Mouse (Mus musculus) liver, adult 2 months (tissue): ENCODE data around the gene Uqcrc2. TPM values are rescaled to one million over a fixed set of nuclear protein-coding genes. Genes with fewer than 3 reads are reported as not detected.

ENCODE experiments used
- DNase-seq: peaks from one replicate; pipeline ENCODE4 v3.0.0-alpha.2; 2011; ENCODE audit warnings: low read depth, low spot score; ENCODE audit errors: extremely low read depth
- H3K27ac ChIP-seq: fragments of 200-500 bp; replicated peaks from 2 replicates; pipeline ENCODE4 v1.5.1; 2012; ENCODE audit warnings: low read depth, mild to moderate bottlenecking, control low read depth, inconsistent platforms, low read length; ENCODE audit not compliant: insufficient read depth
- H3K27me3 ChIP-seq: fragments of 200-500 bp; 2 replicates; pipeline ENCODE4 v1.6.1; 2012; ENCODE audit warnings: mild to moderate bottlenecking, moderate library complexity, low read length, inconsistent platforms; ENCODE audit not compliant: control insufficient read depth, insufficient read depth
- H3K36me3 ChIP-seq: fragments of 200-500 bp; 2 replicates; pipeline ENCODE4 v1.6.1; 2012; ENCODE audit warnings: low read length, inconsistent platforms; ENCODE audit not compliant: control insufficient read depth, insufficient read depth
- H3K4me1 ChIP-seq: fragments of 200-500 bp; 2 replicates; pipeline ENCODE4 v1.6.1; 2011; ENCODE audit warnings: low read length; ENCODE audit not compliant: control insufficient read depth, insufficient read depth
- H3K4me3 ChIP-seq: fragments of 200-500 bp; 2 replicates; pipeline ENCODE4 v1.5.1; 2011; ENCODE audit warnings: low read depth, mild to moderate bottlenecking, control low read depth, low read length, moderate library complexity; ENCODE audit not compliant: insufficient read depth
- H3K79me2 ChIP-seq: fragments of 200-500 bp; 2 replicates; pipeline ENCODE4 v1.6.1; 2012; ENCODE audit warnings: inconsistent platforms, mild to moderate bottlenecking, low read length, moderate library complexity; ENCODE audit not compliant: control insufficient read depth, insufficient read depth
- H3K9ac ChIP-seq: fragments of 200-500 bp; 2 replicates; pipeline ENCODE4 v1.6.1; 2012; ENCODE audit warnings: low read depth, mild to moderate bottlenecking, control low read depth, inconsistent platforms, low read length
- CTCF ChIP-seq: fragments of 200-500 bp; IDR thresholded peaks from 2 replicates; pipeline ENCODE4 v1.5.1; 2011; ENCODE audit warnings: low read depth, low read length, control low read depth
- POLR2A ChIP-seq: fragments of 200-500 bp; IDR thresholded peaks from 2 replicates; pipeline ENCODE4 v1.6.1; 2011; ENCODE audit warnings: low read length, control low read depth; ENCODE audit not compliant: insufficient read depth; ENCODE audit errors: extremely low read depth
- WGBS: fragments of 180-500 bp; shearing (Covaris S2); methylation state at CpG from one replicate; pipeline ENCODE4 v1.1.7; 2018; 5-methylcytosine and 5-hydroxymethylcytosine counted together
- polyA plus RNA-seq: library from polyadenylated mRNA; depleted of rRNA; stranded (reverse); fragments of >200 nt; gene quantifications from 2 replicates; pipeline ENCODE4 v1.2.3, GENCODE M21; 2012; rRNA removed
- total RNA-seq: library from RNA; depleted of rRNA; stranded (reverse); fragments of >200 nt; gene quantifications from 2 replicates; pipeline ENCODE4 v1.2.3, GENCODE M21; 2014; rRNA removed

The Uqcrc2 gene
- total RNA-seq: 275 and 293 TPM in 2 replicates
- 89.6 and 90.8 TPM in 2 replicates for polyA plus RNA-seq

GRCm38 (mm10) chr7:120634711-120635361, at the start of gene Uqcrc2:
TSS of gene Uqcrc2 (plus strand) at chr7:120635176.
- H3K27ac ChIP-seq: peak within 1 kb of the TSS; percentile 93
- H3K4me3 ChIP-seq: peak within 1 kb of the TSS; percentile 94
- no peaks in the 10 kb centered on the region for H3K27me3 ChIP-seq
- TF ChIP-seq CTCF: peak; percentile 54
- TF ChIP-seq POLR2A: 0 out of 2 replicates have a peak, but pooled peaks have one; percentile 27
- 1% methylated on average over 45 of the region's 45 CpGs for WGBS
- H3K36me3 ChIP-seq: peaks cover 20% of the 10 kb centered on the region; the same call in 1 of the 2 replicates
- DNase-seq: peak; percentile 88
- H3K4me1 ChIP-seq: peaks cover 8% of the 10 kb centered on the region
- peak within 1 kb of the TSS; percentile 96 for H3K9ac ChIP-seq
- H3K79me2 ChIP-seq: peaks cover 16% of the 10 kb centered on the region; the same call in 1 of the 2 replicates

GRCm38 (mm10) chr7:120597203-120597743, 37.7 kb upstream of the Uqcrc2 start:
- no peaks in the 10 kb centered on the region for H3K36me3 ChIP-seq
- H3K4me3 ChIP-seq: no peak overlapping the region
- no peaks in the 10 kb centered on the region for H3K79me2 ChIP-seq
- 87% methylated on average over 4 of the region's 4 CpGs for WGBS
- H3K4me1 ChIP-seq: no peaks in the 10 kb centered on the region
- H3K27me3 ChIP-seq: peaks cover 9% of the 10 kb centered on the region; the same call in 1 of the 2 replicates
- no peak for DNase-seq
- no peak overlapping the region for H3K9ac ChIP-seq
- no peak for TF ChIP-seq CTCF
- TF ChIP-seq POLR2A: no peak
- no peak overlapping the region for H3K27ac ChIP-seq

- H3K4me3 ChIP-seq: peak overlapping the region; percentile 5; the same call in 1 of the 2 replicates
- no peak overlapping the region for H3K9ac ChIP-seq
- 11% methylated on average over 41 of the region's 41 CpGs for WGBS
- DNase-seq: no peak
- no peaks in the 10 kb centered on the region for H3K36me3 ChIP-seq
- TF ChIP-seq POLR2A (no peak), CTCF (no peak)
- peaks cover 9% of the 10 kb centered on the region; the same call in 1 of the 2 replicates for H3K27me3 ChIP-seq
- H3K4me1 ChIP-seq: no peaks in the 10 kb centered on the region
- H3K79me2 ChIP-seq: no peaks in the 10 kb centered on the region
- H3K27ac ChIP-seq: no peak overlapping the region
Observed at GRCm38 (mm10) chr7:120597744-120598243, 37.2 kb upstream of the Uqcrc2 start.

GRCm38 (mm10) chr7:120598355-120598754, 36.6 kb upstream of the Uqcrc2 start:
- H3K27ac ChIP-seq: no peak overlapping the region
- peaks cover 9% of the 10 kb centered on the region; the same call in 1 of the 2 replicates for H3K27me3 ChIP-seq
- no peak overlapping the region for H3K9ac ChIP-seq
- no peaks in the 10 kb centered on the region for H3K79me2 ChIP-seq
- WGBS: 79% methylated on average over 7 of the region's 7 CpGs
- H3K4me1 ChIP-seq: no peaks in the 10 kb centered on the region
- TF ChIP-seq POLR2A: no peak
- TF ChIP-seq CTCF: no peak
- no peaks in the 10 kb centered on the region for H3K36me3 ChIP-seq
- no peak overlapping the region for H3K4me3 ChIP-seq
- DNase-seq: no peak

GRCm38 (mm10) chr7:120620075-120620771, 14.8 kb upstream of the Uqcrc2 start:
- Histone ChIP-seq H3K9ac (no peak overlapping the region), H3K27ac (no peak overlapping the region), H3K79me2 (no peaks in the 10 kb centered on the region), H3K4me3 (no peak overlapping the region), H3K4me1 (no peaks in the 10 kb centered on the region), H3K36me3 (no peaks in the 10 kb centered on the region), H3K27me3 (no peaks in the 10 kb centered on the region)
- TF ChIP-seq CTCF (no peak), POLR2A (no peak)
- 86% methylated on average over 8 of the region's 8 CpGs for WGBS
- no peak for DNase-seq
